Mouse (Mus musculus) liver, postnatal 0 days (tissue): ENCODE results near the gene Zfr.

Source experiments
- CTCF ChIP-seq: sonication (generic); IDR thresholded peaks from 2 replicates; pipeline ENCODE4 v1.5.1; 2016; ENCODE audit warnings: antibody characterized with exemption, low read depth
- EP300 ChIP-seq: IDR thresholded peaks from 2 replicates; pipeline ENCODE4 v1.6.1; 2016; ENCODE audit warnings: antibody characterized with exemption, low read depth, mild to moderate bottlenecking

GRCm38 (mm10) chr15:12227355-12227754, 109.7 kb downstream of the Zfr start:
- TF ChIP-seq CTCF (no peak), EP300 (no peak)
